Mouse (Mus musculus) lung, postnatal 14 days (tissue): ENCODE results near the gene Opn5.
A peak's percentile ranks its signal among the peaks of the same experiment; 100 is the strongest.

ENCODE experiments used
- DNase-seq: peaks from one replicate; pipeline ENCODE4 v3.0.0; 2021

Opn5 gene

GRCm38 (mm10) chr17:42611295-42611694 lies at the start of gene Opn5:
TSS of gene Opn5 (minus strand) at chr17:42611395.
- DNase-seq: no peak

GRCm38 (mm10) chr17:42658634-42659422 lies 47.6 kb upstream of the Opn5 start:
- peak; percentile 60 for DNase-seq

- no peak for DNase-seq
Measured at GRCm38 (mm10) chr17:42643416-42643815, 32.2 kb upstream of the Opn5 start.

GRCm38 (mm10) chr17:42630206-42630605 lies 19.0 kb upstream of the Opn5 start:
- no peak for DNase-seq

- DNase-seq: peak; percentile 53
Measured at GRCm38 (mm10) chr17:42613043-42613737, 2.0 kb upstream of the Opn5 start.

GRCm38 (mm10) chr17:42608270-42608669 lies 2.9 kb downstream of the Opn5 start:
- no peak for DNase-seq

GRCm38 (mm10) chr17:42602829-42603784 lies 8.1 kb downstream of the Opn5 start:
- peak; percentile 64 for DNase-seq

- no peak for DNase-seq
Measured at GRCm38 (mm10) chr17:42586486-42586885, 24.7 kb downstream of the Opn5 start.

- no peak for DNase-seq
Measured at GRCm38 (mm10) chr17:42583029-42583331, 28.2 kb downstream of the Opn5 start.

- no peak for DNase-seq
Measured at GRCm38 (mm10) chr17:42582281-42583028, 28.7 kb downstream of the Opn5 start.

GRCm38 (mm10) chr17:42580623-42581022 lies 30.6 kb downstream of the Opn5 start:
- no peak for DNase-seq

GRCm38 (mm10) chr17:42580196-42580595 lies 31.0 kb downstream of the Opn5 start:
- no peak for DNase-seq

GRCm38 (mm10) chr17:42576671-42577168 lies 34.5 kb downstream of the Opn5 start:
- DNase-seq: no peak

- no peak for DNase-seq
Measured at GRCm38 (mm10) chr17:42573786-42574185, 37.4 kb downstream of the Opn5 start.

GRCm38 (mm10) chr17:42549578-42549977 lies 61.6 kb downstream of the Opn5 start:
- no peak for DNase-seq

GRCm38 (mm10) chr17:42530147-42530546 lies 81.0 kb downstream of the Opn5 start:
- DNase-seq: no peak

- no peak for DNase-seq
Measured at GRCm38 (mm10) chr17:42509356-42510262, 101.6 kb downstream of the Opn5 start.
